In genomic region chr11:114534436-114534835, GRCm38 (mm10) we compare ENCODE assay signal across 12 mouse cellular contexts.
"Had no signal": no experiment of that assay in that cellular context is flagged by ENCODE, and none has a peak within 500 bp of the region (broad histone marks: within the 10 kb centered on the region; RNA-seq: fewer than 3 reads in every experiment).

No protein-coding gene starts in this region.

- H3K4me2 ChIP-seq: intestine, embryonic 15.5 days; limb, embryonic 15.5 days; liver, embryonic 12.5 days; lung, embryonic 14.5 days; stomach, embryonic 15.5 days had no signal

- H3K27me3 ChIP-seq: intestine, embryonic 15.5 days; limb, embryonic 15.5 days; stomach, embryonic 15.5 days had no signal

- H3K9me3 ChIP-seq: intestine, embryonic 15.5 days; limb, embryonic 15.5 days; liver, embryonic 12.5 days; stomach, embryonic 15.5 days had no signal

- H3K36me3 ChIP-seq: intestine, embryonic 15.5 days; limb, embryonic 15.5 days; liver, embryonic 12.5 days; stomach, embryonic 15.5 days had no signal

- H3K4me1 ChIP-seq: intestine, embryonic 15.5 days; liver, embryonic 12.5 days; stomach, embryonic 15.5 days had no signal

- H3K4me3 ChIP-seq: intestine, embryonic 15.5 days; limb, embryonic 15.5 days; liver, embryonic 12.5 days; megakaryocyte, embryonic 14.5 days; stomach, embryonic 15.5 days had no signal

- DNase-seq: kidney, adult 18-20 months; kidney, postnatal 25 days; lung, embryonic 14.5 days; lung, postnatal 14 days; thymus, adult 2 months; thymus, postnatal 25 days had no signal

- H3K9ac ChIP-seq: intestine, embryonic 15.5 days; limb, embryonic 15.5 days; liver, embryonic 12.5 days; lung, embryonic 14.5 days; stomach, embryonic 15.5 days had no signal

- ATAC-seq: intestine, embryonic 15.5 days; liver, embryonic 12.5 days had no signal

- H3K27ac ChIP-seq: intestine, embryonic 15.5 days; limb, embryonic 15.5 days; liver, embryonic 12.5 days; macrophage; stomach, embryonic 15.5 days had no signal
